Mouse (Mus musculus) T-helper 1 cell (primary cell): ENCODE measurements at regions not wholly inside any gene's neighbourhood (a gene's known extent, or its start where the extent isn't known, plus 50 kb on each side); places are given as distances from the start of the nearest gene placed in this dataset.

Experiments
- in situ Hi-C: fragments of 300-600 bp; cut with MboI, MseI; formaldehyde crosslinking; loops from one replicate; pipeline ENCODE4 v1.15.1; 2025; ENCODE audit warnings: high pct_unique_total_duplicates

DNA sequence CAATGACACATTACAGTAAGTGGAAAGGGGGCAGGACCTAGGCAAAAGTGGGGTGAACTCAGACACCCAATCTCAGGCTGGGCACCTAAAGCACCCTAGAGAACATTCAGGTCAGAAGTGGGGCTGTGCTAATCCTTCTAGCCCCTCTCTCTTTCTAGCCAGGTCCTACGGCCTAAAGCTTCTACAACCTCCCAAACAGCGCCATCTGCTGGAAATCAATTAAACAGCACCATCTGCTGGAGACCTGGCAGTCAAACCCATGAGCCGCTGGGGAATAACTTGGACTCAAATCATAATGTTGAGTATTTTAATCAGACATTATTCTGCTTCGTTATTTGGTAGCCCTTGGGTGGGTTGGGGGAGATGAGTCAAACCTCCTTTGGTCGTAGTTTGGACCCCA is 215.5 kb upstream of the Eef2kmt start:
- in situ Hi-C loops: loop anchor here (5.0 kb wide), 1 partner anchor 104 kb away; no protein-coding TSS in a partner anchor

DNA sequence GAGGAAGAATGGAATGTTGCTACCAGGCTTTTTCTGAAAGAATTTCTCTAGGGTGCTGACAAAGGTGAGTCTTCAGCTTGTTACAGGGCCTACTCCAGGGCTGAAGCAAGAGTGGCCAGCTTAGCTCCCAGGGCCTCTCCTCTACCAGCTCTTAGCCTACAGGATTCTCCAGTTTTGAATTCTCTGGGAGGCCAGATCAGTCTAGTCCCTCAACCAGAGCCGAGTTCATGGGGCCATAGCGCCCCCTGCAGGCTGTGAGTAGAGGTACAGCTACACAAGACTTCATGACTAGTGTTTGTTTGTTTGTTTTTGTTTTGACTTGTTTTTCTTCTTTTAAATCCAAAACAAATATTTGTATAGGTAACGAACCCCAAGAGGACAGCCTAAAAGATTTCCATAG is 211.8 kb upstream of the Eef2kmt start:
- in situ Hi-C loops: loop anchor here (5.0 kb wide), 2 partner anchors 50 to 160 kb away; no protein-coding TSS in a partner anchor

GRCm38 (mm10) chr16:5466760-5467159 is 211.0 kb upstream of the Eef2kmt start:
- in situ Hi-C loops: loop anchor here (5.0 kb wide), 2 partner anchors 49 to 159 kb away; no protein-coding TSS in a partner anchor

DNA sequence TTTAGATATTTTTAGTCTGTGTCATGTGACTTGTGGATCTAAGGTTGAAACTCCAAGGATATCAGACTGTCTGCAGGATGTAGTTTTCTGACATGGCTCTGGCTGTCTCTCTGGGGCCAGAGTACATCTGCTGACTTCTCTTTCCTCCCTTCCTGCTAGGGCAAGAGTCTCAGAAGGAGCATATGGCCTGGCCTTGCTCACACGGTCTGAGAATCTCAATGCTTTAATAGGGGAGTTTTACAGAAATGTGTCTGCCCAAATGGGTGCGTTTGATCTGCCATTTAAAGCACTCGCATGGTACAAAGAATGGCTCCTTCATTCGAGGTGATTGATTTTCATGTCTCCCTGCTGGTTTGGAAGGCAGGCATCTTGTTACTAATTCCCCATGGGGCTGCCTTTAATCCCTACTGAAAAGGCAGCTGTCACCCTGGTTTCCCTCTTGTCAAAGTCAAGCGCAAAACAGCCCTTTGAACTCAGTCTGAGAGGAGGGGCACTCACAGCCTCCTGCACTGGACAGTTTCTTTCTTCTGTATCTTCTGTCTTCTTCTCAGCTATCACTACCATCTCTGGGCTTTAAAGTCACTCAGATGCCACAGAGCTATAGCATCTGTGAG is 199.7 kb upstream of the Eef2kmt start:
- in situ Hi-C loops: no loop called here

GRCm38 (mm10) chr16:5454243-5454642 is 198.5 kb upstream of the Eef2kmt start:
- in situ Hi-C loops: no loop called here

GRCm38 (mm10) chr16:5452971-5453370 is 197.2 kb upstream of the Eef2kmt start:
- in situ Hi-C loops: no loop called here

DNA sequence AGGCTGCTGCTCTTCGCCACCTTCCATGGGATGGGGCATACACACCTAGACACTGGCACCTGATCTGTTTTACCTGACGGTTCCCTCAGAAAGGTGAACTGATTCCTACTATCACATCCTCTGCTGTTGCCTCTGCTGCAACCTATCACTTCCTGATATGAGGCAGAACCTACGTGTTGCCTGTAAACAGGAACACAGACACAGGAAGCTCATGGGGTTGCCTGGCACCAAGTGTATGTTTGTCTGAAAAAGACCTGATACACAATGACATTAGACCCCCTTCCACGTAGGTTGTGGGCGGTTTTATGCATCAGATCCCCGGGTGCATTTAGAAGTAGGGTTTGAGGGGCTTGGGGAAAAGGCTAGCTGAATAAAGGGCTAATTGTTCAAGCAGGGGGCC is 190.0 kb upstream of the Eef2kmt start:
- in situ Hi-C loops: no loop called here

DNA sequence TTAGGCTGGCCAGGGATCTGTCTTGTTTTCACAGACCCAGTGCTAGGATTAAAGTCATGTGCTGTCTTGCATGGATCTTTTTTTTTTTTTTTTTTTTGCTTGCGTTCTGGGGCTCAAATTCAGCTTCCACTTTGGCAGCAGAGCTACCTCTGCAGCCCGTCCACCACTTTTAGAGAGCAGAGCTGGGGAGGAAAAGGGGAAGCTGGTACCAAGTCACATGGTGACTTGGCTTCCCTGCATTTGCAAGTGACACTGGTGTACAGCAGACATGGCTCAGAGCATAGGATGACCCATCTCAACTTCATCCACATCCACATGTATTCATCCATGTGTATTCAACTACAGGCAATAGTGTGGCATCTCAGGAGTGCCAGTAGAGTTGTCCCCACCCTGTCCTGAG is 189.0 kb upstream of the Eef2kmt start:
- in situ Hi-C loops: no loop called here

DNA sequence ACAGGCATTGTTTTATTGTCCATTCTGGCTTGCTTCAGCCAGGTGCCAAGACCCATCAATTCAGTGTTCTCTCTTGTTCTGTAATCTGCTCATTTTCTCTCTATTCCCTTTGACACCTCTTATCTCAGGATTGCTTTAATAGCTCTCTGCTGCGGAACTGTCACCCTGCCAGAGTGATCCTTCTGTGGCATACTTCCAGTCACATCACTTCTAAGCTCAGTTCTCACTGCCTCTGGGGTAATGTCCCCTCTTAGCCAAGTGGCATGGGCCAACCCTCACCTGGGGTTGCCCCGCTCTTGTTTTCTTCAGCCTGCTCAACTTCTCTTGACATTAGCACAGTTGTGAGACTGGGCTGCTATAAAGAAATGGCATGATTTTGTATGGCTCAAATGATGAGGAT is 183.9 kb upstream of the Eef2kmt start:
- in situ Hi-C loops: no loop called here

DNA sequence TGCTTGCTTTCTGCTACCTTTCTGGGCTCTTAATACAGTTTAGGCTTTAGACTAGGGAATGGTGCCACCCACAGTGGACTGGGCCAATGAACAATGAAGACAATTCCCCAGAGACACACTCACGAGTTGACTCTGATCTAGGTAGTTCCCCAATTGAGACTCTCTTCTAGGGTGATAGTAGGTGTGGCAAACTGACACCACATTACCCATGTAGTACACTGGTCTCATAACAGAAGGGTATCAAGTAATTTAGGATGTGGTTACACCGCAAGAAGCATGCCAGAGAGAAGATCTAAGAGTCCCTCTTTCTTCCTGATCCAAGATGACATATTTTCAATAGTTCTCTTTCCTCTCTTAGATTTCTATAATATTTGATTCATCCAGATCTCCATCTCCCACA is 182.6 kb upstream of the Eef2kmt start:
- in situ Hi-C loops: no loop called here

DNA sequence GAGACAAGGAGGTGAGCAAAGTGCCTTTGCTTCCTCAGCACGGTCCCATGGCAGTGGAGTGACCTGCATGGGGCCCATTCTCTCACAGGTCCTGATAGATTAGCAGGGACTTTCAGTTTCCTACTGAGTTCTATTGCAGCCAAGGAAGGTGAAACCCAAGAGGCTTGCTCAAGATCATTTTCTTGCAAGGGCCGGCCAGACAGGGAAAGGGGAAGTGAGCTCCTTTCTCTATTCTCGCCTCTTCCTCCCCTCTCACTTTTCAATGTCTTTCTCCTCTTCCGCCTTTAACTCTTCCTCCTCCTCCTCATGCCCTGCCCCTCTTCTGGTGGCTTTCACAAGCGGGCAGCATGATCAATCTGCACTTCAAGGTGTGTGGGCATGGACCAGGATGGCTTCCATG is 175.9 kb upstream of the Eef2kmt start:
- in situ Hi-C loops: no loop called here

DNA sequence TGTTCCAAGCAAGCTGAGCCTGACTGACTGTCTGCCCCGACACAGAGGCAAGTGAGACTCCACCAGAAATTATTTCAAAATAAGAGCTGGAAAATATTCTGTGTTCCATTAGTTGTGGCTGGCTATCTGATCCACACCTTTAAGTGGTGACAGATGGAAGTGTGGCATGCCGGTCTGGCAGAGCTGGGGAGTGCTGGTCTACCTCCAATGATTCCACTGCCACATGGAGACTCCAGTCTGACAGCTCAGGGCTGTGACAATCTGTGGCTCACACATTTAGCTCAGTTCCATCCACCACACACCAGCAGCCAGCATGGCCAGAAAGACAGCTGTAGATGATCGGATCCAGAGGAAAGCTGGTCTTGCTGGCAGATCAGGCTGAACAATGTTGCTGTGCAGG is 175.3 kb upstream of the Eef2kmt start:
- in situ Hi-C loops: no loop called here

GRCm38 (mm10) chr16:5429466-5429865 is 173.7 kb upstream of the Eef2kmt start:
- in situ Hi-C loops: no loop called here

- in situ Hi-C loops: no loop called here
Observed at GRCm38 (mm10) chr16:5425908-5426307, 170.1 kb upstream of the Eef2kmt start.

DNA sequence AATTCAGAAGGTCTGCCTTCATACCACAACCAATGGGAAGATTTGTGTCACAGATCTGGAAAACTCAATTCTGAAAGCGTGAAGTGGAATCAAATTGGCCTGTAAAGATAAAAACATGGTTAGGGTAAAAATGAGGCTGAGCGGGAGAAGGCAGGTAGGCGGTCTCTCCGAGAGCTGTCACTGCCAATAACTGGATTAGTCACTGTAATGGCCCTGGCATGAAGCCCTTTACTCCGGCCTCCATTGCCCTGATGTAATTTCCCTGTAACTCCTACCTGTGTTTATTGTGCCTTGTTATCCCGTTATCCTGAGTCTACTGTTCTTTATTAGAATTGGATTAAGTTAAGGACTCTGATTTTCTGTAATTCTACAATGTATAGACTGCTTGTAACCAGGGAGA is 166.3 kb upstream of the Eef2kmt start:
- in situ Hi-C loops: no loop called here

- in situ Hi-C loops: no loop called here
Observed at GRCm38 (mm10) chr16:5421591-5421990, 165.8 kb upstream of the Eef2kmt start.

- in situ Hi-C loops: loop anchor here (5.0 kb wide), 1 partner anchor 48 kb away; no protein-coding TSS in a partner anchor
Observed at GRCm38 (mm10) chr16:5419467-5419866, 163.7 kb upstream of the Eef2kmt start.

GRCm38 (mm10) chr16:5418462-5419197 is 162.8 kb upstream of the Eef2kmt start:
- in situ Hi-C loops: loop anchor here (5.0 kb wide), 1 partner anchor 49 kb away; no protein-coding TSS in a partner anchor

DNA sequence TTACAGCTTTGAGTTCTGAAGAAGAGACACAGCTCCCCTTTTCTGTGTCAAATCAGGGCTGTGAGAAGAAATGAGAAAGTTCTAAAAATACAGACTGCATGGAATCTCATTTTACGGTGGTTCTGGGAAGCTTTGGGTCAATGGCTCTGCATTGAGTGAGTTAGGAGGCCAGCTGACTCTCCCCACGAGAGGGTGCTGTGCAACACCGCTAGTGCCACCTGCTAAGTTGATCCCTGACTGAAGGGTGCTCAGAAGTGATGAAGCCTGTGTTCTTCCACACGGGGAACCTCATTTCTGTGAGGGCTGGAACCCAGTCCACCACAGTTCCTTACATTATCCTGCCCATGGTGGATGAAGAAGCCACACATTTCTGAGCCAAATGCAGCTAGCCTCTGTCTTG is 159.5 kb upstream of the Eef2kmt start:
- in situ Hi-C loops: loop anchor here (5.0 kb wide), 1 partner anchor 52 kb away; no protein-coding TSS in a partner anchor

DNA sequence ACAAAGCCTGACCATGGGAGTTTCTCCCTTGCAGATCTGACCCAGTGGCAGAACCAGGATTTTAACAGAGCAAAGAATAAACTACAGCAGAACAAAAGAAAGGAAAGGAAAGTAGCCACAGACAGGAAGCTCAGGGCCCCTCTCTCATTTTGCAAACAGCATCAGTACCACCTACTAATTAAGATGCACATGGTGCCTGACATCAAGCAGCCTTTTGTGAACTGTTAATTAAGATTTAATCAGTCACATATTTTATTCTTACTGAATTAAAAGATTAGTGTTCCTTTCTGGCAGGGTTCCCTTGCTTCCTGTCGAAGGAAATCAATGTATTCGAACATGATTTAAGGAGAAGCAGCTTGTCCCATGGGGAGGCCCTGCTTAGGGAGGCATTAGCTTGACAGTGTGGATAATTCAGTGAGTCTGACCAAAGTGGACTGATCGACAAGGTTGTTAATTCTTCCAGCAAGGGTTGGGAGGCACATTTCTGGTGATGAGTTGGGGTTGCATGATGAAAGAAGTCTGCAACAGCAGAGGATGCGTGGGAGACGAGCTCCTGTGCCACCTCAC is 156.1 kb upstream of the Eef2kmt start:
- in situ Hi-C loops: loop anchor here (5.0 kb wide), 1 partner anchor 105 kb away; no protein-coding TSS in a partner anchor

- in situ Hi-C loops: no loop called here
Observed at GRCm38 (mm10) chr16:5406711-5407110, 150.9 kb upstream of the Eef2kmt start.

DNA sequence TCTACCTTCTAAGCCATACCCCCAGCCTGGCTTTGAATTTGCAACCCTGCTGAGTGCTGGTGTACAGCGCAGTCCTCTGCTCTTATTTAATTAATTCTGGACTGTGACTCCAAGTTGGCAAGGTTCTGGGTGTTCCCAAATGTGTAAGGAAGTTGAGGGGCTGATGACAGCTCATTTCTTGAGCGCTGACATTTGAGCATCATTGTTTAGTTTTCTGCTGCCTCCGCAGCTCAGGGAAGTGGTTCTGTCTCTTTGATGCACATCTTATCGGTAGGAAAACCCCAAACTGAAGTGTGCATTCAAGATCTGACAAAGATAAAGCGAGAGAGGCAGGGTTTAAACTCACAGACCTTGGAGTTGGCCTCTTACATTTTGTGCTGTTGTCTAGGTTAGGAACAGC is 137.6 kb upstream of the Eef2kmt start:
- in situ Hi-C loops: no loop called here

GRCm38 (mm10) chr16:5382930-5383329 is 127.1 kb upstream of the Eef2kmt start:
- in situ Hi-C loops: no loop called here
